8 mouse cellular contexts compared by ENCODE assay signal in the genomic region with DNA sequence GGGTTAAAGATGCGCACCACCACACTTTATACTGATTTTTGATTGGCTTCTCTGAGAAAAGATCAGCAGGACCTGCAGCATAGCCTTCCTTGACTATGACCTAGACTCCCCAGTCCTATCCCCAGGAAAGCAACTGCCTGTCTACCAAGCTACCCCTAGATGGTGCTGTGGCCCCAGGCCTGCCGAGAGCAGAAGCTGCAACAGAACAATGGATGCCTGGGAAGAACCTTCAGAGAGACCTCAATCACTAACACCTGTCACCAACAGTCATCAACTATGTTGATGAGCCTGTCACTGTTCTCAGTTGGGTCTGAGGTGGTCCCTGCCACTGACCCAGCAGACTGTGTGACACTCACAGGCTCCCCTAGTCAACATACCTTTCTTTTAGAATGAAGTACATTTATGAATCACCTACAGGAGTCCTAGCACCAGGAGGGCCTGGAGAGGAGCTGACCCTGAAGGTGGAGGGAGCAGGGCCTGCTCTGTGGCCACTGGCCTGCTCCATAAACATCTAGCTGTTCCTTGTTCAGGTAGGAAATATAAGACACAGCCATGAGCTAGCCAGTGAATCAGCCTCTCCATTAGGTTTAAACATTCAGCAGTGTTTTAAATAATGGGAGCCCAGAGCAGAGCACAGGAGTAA. TPM values are rescaled to one million over a fixed set of nuclear protein-coding genes. Genes with fewer than 3 reads are reported as not detected.
A peak's percentile ranks its signal among the peaks of the same experiment; 100 is the strongest.
DNase-seq lines count a peak whose midpoint lies in the region; ATAC-seq and TF ChIP-seq lines count a peak whose summit lies in the region.

No protein-coding gene starts in this region.

- no peak overlapping the region for H3K27ac ChIP-seq in kidney, embryonic 14.5 days (ENCODE audit: low read depth, low read length)
- no peak overlapping the region for H3K27ac ChIP-seq in lung, embryonic 14.5 days (ENCODE audit: low read depth)
- peak overlapping the region; percentile 66 for H3K27ac ChIP-seq in neural tube, embryonic 15.5 days (replicated peaks)

- H3K4me1 ChIP-seq in kidney, embryonic 14.5 days (ENCODE audit: control insufficient read depth, insufficient read depth, low read length), result peaks cover 6% of the 10 kb centered on the region; the same call in 1 of the 2 replicates
- no peaks in the 10 kb centered on the region for H3K4me1 ChIP-seq in lung, embryonic 14.5 days (ENCODE audit: insufficient read depth)
- peaks cover 6% of the 10 kb centered on the region; the same call in 1 of the 2 replicates for H3K4me1 ChIP-seq in neural tube, embryonic 15.5 days

- peak; percentile 86 for DNase-seq in CD4-positive, CD25-positive, alpha-beta regulatory T cell, adult 2 months (ENCODE audit: low read depth, low spot score)
- DNase-seq in NIH3T3 (ENCODE audit: low read depth), result peak; percentile 85
- peak; percentile 80 to 84 for DNase-seq in cerebellum, postnatal 36 days
- DNase-seq in heart, adult 8-10 months (ENCODE audit: low spot score), result peak; percentile 68
- DNase-seq in lung, embryonic 14.5 days, result peak; percentile 83
- peak; percentile 79 for DNase-seq in thymus, postnatal 14 days

- H3K4me2 ChIP-seq in kidney, embryonic 14.5 days (replicated peaks; ENCODE audit: low read depth, low read length), result no peak overlapping the region
- no peak overlapping the region for H3K4me2 ChIP-seq in lung, embryonic 14.5 days
- H3K4me2 ChIP-seq in neural tube, embryonic 15.5 days, result no peak overlapping the region

- WGBS in kidney, embryonic 14.5 days, result 35% methylated on average over 2 of the region's 2 CpGs
- WGBS in lung, embryonic 14.5 days, result 24% methylated on average over 2 of the region's 2 CpGs
- 39% methylated on average over 2 of the region's 2 CpGs for WGBS in neural tube, embryonic 15.5 days

- TF ChIP-seq CTCF in lung, embryonic 14.5 days (IDR thresholded peaks at IDR 0.05; ENCODE audit: low read depth), result peak; percentile 90

- ATAC-seq in kidney, embryonic 14.5 days (ENCODE audit: low FRiP score, low TSS enrichment), result peak; percentile 81
- ATAC-seq in lung, embryonic 14.5 days (ENCODE audit: insufficient read depth), result peak; percentile 44; the same call in 1 of the 2 replicates
- peak; percentile 88 for ATAC-seq in neural tube, embryonic 15.5 days (ENCODE audit: low FRiP score)

- no peaks in the 10 kb centered on the region for H3K27me3 ChIP-seq in kidney, embryonic 14.5 days (ENCODE audit: control insufficient read depth, insufficient read depth, low read length)
- no peaks in the 10 kb centered on the region for H3K27me3 ChIP-seq in lung, embryonic 14.5 days (ENCODE audit: insufficient read depth, low read length)
- no peaks in the 10 kb centered on the region for H3K27me3 ChIP-seq in neural tube, embryonic 15.5 days (replicated peaks)

- H3K36me3 ChIP-seq in kidney, embryonic 14.5 days (ENCODE audit: control insufficient read depth, insufficient read depth, low read length), result peaks cover 10% of the 10 kb centered on the region; the same call in 1 of the 2 replicates
- H3K36me3 ChIP-seq in lung, embryonic 14.5 days (ENCODE audit: insufficient read depth), result peaks cover 12% of the 10 kb centered on the region; the same call in 1 of the 2 replicates
- peaks cover 13% of the 10 kb centered on the region for H3K36me3 ChIP-seq in neural tube, embryonic 15.5 days

- no peak overlapping the region for H3K4me3 ChIP-seq in kidney, embryonic 14.5 days (ENCODE audit: low read length)
- H3K4me3 ChIP-seq in lung, embryonic 14.5 days (ENCODE audit: low read depth, low read length), result no peak overlapping the region
- H3K4me3 ChIP-seq in neural tube, embryonic 15.5 days (replicated peaks), result no peak overlapping the region

- H3K9me3 ChIP-seq in kidney, embryonic 14.5 days (ENCODE audit: control insufficient read depth, low read length), result no peaks in the 10 kb centered on the region
- H3K9me3 ChIP-seq in lung, embryonic 14.5 days (ENCODE audit: low read depth, low read length), result no peaks in the 10 kb centered on the region
- no peaks in the 10 kb centered on the region for H3K9me3 ChIP-seq in neural tube, embryonic 15.5 days (replicated peaks)

- H3K9ac ChIP-seq in kidney, embryonic 14.5 days (ENCODE audit: low read depth, low read length), result no peak overlapping the region
- H3K9ac ChIP-seq in lung, embryonic 14.5 days, result no peak overlapping the region
- peak overlapping the region; percentile 26; the same call in 1 of the 2 replicates for H3K9ac ChIP-seq in neural tube, embryonic 15.5 days (replicated peaks)

RNA-seq across cellular contexts. Expression of a gene that starts 13.4 kb away (rescaled TPM):
- under 1 TPM; 0.44 to 0.57 (median 0.51) TPM for total RNA-seq in heart, adult 8-10 months (2022)
- polyA plus RNA-seq in kidney, embryonic 14.5 days (2014; fragmentation: Nextera tagmentation; extraction: Ambion mirVana), result 0.99 and 1.2 TPM in 2 replicates
- 0.57 and 0.87 TPM in 2 replicates for polyA plus RNA-seq in lung, embryonic 14.5 days (2014; fragmentation: Nextera tagmentation; extraction: Ambion mirVana)
- polyA plus RNA-seq in neural tube, embryonic 15.5 days (2015; fragmentation: Nextera tagmentation; extraction: Ambion mirVana), result 0.47 and 0.52 TPM in 2 replicates

RNA-seq across cellular contexts. Expression of a gene that starts 19.2 kb away (rescaled TPM):
- total RNA-seq in heart, adult 8-10 months (2022), result 10 to 100 TPM; 13.6 to 16.8 (median 14.5) TPM
- 83.9 and 85.3 TPM in 2 replicates for polyA plus RNA-seq in kidney, embryonic 14.5 days (2014; fragmentation: Nextera tagmentation; extraction: Ambion mirVana)
- 44.6 and 45.7 TPM in 2 replicates for polyA plus RNA-seq in lung, embryonic 14.5 days (2014; fragmentation: Nextera tagmentation; extraction: Ambion mirVana)
- polyA plus RNA-seq in neural tube, embryonic 15.5 days (2015; fragmentation: Nextera tagmentation; extraction: Ambion mirVana), result 64.9 and 65.4 TPM in 2 replicates

RNA-seq across cellular contexts. Expression of a gene that starts 25.4 kb away (rescaled TPM):
- 10 to 100 TPM; 17.3 to 20.1 (median 17.7) TPM for total RNA-seq in heart, adult 8-10 months (2022)
- 17.2 and 20.4 TPM in 2 replicates for polyA plus RNA-seq in kidney, embryonic 14.5 days (2014; fragmentation: Nextera tagmentation; extraction: Ambion mirVana)
- polyA plus RNA-seq in lung, embryonic 14.5 days (2014; fragmentation: Nextera tagmentation; extraction: Ambion mirVana), result 15.3 and 15.4 TPM in 2 replicates
- polyA plus RNA-seq in neural tube, embryonic 15.5 days (2015; fragmentation: Nextera tagmentation; extraction: Ambion mirVana), result 46.2 and 50.5 TPM in 2 replicates

RNA-seq across cellular contexts. Expression of a gene that starts 25.5 kb away (rescaled TPM):
- total RNA-seq in heart, adult 8-10 months (2022), result 100 to 1,000 TPM; 211 to 282 (median 267) TPM
- 40.0 and 41.4 TPM in 2 replicates for polyA plus RNA-seq in kidney, embryonic 14.5 days (2014; fragmentation: Nextera tagmentation; extraction: Ambion mirVana)
- 17.7 and 17.9 TPM in 2 replicates for polyA plus RNA-seq in lung, embryonic 14.5 days (2014; fragmentation: Nextera tagmentation; extraction: Ambion mirVana)
- polyA plus RNA-seq in neural tube, embryonic 15.5 days (2015; fragmentation: Nextera tagmentation; extraction: Ambion mirVana), result 30.3 and 30.7 TPM in 2 replicates

RNA-seq across cellular contexts. Expression of a gene that starts 32.8 kb away (rescaled TPM):
- 1 to 10 TPM; 1.4 to 2.1 (median 1.6) TPM for total RNA-seq in heart, adult 8-10 months (2022)
- polyA plus RNA-seq in kidney, embryonic 14.5 days (2014; fragmentation: Nextera tagmentation; extraction: Ambion mirVana), result 21.4 and 27.5 TPM in 2 replicates
- polyA plus RNA-seq in lung, embryonic 14.5 days (2014; fragmentation: Nextera tagmentation; extraction: Ambion mirVana), result 29.9 and 34.1 TPM in 2 replicates
- polyA plus RNA-seq in neural tube, embryonic 15.5 days (2015; fragmentation: Nextera tagmentation; extraction: Ambion mirVana), result 15.5 and 18.1 TPM in 2 replicates
